Mouse (Mus musculus): ENCODE measurements at regions not wholly inside any gene's neighbourhood (a gene's known extent, or its start where the extent isn't known, plus 50 kb on each side); places are given as distances from the start of the nearest gene placed in this dataset.
"Not testable (repeated sequence)": the region's sequence is repeated elsewhere in the genome, so short reads cannot be mapped to it uniquely, and the experiment has no call there.

DNA sequence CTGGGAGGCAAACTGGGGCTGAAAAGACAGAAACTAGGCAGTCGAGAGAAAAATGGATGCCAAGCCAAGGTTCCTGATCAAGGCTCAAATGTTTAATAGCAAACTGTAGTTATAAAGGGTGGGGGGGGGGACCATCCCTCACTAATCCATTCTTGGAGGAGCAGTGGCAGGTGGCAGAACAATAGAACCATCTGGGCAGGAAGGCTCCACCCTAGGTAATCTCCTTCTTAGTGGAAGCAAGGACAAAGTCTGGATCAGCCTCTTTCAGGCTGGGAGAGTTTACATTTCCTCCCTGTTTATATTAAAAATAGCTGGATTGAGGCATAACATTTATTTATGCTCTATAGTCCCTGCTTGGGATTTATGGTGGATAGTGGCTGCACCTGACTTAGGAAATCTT, 180.8 kb downstream of the Cdh9 start:
- DNase-seq (ENCODE audit: low spot score in 2 of 2) = no peak
- intact Hi-C loops (cut with DNase I) = no loop called here

DNA sequence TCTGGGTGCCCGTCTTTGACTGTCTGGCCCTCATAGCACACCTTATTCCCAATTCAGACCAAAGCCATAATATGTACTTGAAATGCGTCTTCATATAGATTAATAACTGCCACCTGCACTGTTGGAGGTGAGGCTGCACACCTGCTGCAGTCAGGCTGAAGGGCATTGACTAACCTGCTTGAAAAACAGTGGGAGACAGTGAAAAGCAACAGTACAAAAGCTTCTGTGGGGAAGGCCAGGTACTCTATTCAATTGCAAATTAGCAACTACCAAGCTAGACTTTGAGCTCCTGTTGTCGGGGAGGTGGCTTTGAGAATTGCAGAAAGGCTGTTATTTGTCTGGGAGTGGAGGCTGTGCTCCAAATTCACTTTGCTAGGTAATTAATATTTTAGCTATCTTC, 181.4 kb downstream of the Cdh9 start:
- DNase-seq (ENCODE audit: low spot score in 2 of 2); intact Hi-C loops (cut with DNase I): not testable (repeated sequence)

DNA sequence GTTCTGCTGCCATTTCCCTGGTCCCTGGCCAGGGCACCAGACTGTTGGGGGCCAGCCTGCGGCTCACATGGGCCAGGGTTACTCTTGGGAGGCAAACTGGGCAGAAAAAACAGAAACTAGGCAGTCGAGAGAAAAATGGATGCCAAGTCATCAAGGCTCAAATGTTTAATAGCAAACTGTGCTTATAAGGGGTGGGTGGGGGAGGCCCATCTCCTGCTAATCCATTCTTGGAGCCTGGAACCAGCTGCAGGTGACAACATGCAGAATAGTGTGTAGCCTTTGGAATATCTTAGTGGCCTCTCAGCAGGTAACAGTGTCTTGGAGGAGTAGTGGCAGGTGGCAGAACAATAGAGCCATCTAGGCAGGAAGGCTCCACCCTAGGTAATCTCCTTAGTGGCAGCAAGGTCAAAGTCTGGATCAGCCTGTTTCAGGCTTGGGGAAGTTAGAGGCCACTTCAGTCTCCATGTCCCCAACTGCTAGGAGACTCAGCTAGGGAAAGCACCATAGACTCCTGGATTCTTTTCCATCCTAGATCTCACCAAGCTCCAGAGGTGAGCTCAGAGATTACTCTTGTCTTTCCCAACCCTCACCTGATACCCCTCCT, 186.5 kb downstream of the Cdh9 start:
- intact Hi-C loops (cut with DNase I) = no loop called here
- DNase-seq (ENCODE audit: low spot score in 2 of 2) = no peak

DNA sequence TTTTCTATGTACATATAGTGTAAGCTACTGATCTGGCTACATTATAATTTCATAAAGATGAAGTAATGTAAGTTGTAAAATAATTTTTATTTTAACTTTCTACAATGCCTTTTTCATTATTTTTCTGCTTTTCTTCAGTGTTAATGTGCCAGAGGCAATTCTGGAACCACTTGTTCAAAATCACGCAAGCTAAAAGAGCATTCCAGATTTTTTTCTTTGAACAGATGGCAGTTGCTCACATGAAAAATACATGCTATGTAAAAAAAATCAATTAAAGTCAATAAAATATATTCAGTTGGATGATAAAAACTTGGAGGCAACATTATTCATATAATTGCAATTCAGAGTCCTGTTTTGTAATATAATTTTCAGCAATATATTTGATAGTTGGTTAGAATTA, 194.7 kb downstream of the Cdh9 start:
- intact Hi-C loops (cut with DNase I) = no loop called here
- no peak for DNase-seq (ENCODE audit: low spot score in 2 of 2)

DNA sequence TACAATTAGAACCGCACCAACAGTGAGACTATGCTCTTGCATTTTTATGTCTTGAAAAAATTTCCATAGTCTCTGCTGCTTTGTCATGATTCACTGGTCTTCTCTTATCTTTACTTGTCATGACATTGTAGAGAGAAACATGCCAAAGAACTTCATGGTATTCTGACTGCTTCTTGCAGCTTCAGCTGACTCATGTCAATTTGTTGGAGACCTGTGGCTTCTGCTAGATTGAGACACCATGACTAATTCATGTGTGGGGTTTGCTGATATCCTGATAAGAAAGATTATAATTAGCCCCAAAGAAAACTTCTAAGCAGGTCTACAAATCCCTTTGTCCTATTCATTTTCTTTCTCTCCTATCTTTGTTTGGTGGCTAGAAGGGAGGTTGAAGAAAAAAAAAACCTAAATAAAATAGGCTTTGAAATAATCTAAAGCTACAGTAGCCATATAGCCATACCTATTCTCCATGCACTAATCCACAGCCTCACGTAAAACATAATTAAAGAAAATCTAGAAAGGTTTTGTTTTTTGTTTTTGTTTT, 204.7 kb downstream of the Cdh9 start:
- intact Hi-C loops (cut with DNase I) = no loop called here
- DNase-seq (ENCODE audit: low spot score in 2 of 2) = no peak

DNA sequence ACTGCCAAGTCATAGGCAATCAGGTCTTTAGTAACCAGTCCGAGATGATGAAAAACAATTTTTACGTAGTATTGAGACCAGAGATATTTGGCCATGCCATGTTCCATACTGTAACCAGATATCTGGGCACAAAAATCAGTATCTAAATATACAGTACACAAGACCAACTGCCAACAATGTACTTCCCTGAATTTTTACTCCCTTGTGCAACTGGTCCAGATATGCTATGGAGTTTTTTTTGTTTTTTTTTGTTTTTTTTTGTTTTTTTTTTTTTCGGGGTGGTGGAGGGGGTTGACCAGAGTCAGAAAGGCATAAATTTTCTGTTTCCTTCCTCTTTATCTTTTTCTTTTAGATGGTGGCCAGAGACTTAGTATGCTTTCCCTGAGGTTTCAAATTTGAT, 205.9 kb downstream of the Cdh9 start:
- DNase-seq (ENCODE audit: low spot score in 2 of 2) = no peak
- intact Hi-C loops (cut with DNase I) = no loop called here

DNA sequence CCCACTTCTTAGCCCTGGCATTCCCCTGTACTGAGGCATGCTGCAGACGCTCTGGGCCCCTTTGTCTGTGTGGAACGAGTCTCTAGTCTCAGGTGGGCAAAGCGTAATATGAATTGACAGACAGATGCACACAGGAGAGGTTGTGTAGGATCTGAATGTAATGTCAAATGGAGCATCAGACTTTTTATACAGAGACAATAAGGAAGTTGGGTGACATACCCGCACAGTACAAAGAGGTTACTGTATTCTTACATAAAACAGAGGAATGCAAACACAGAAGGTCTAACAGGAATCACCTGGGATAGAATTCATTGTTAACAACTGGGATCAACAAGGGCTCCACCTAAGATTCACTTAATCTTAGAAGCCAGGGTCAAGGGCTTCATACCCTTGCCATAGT, 247.3 kb downstream of the Cdh9 start:
- intact Hi-C loops (cut with DNase I); DNase-seq (ENCODE audit: low spot score in 2 of 2): not testable (repeated sequence)

DNA sequence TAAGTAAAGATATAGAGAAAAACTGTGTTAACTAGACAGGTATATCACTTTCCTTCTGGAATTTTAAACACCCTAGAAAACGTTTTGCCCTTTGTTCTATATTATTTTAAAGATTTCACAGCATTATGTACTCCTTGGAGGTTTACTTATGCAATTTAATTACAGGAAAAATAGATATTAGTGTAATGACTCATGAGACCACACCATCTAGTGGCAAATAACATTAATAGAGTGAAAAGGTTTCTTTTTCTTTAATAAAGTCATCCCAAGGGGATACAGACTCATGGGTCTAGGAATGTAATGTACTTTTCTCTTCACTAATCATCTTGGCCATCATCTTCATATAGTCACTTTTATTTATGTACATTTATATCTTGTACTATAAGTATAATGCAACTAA, 262.3 kb downstream of the Cdh9 start:
- no peak for DNase-seq (ENCODE audit: low spot score in 2 of 2)
- intact Hi-C loops (cut with DNase I) = no loop called here

DNA sequence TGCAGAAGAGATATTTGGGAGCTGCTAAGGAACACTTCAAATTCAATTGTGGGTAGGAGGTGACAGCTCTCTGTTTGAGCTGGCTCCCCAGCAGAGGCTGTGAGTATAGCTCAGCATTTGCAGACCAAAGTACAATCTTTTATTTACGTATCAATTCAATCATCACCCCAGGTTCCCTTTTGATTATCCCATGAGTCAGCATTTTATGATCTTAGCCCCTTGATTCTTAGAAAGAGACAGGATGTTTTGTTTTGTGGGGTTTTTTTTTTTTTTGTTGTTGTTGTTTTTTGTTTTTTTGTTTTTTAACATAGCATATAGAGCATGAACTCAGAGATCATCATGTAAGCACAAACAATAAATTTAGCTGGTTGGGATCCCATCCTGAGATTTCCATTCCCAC, 267.1 kb downstream of the Cdh9 start:
- DNase-seq (ENCODE audit: low spot score in 2 of 2) = no peak

DNA sequence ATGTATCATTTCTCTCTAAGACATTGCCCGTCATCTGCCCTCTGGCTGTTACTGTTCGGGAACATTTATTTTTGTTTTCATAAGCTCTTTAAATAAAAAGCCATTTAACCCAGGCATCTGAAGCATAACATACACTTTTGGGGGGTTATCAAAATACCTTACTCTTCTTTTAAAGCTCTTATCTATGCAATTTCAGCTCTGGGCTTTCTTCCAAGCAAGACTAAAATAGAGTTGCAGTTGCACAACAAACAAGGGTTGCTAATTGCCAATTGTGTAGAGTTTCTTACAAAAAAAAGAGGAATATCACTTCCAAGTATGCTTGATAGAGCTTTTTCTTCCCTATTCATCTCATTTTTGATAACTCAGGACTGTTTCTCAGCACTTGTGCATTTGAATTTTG, 277.6 kb downstream of the Cdh9 start:
- DNase-seq (ENCODE audit: low spot score in 2 of 2) = no peak
- intact Hi-C loops (cut with DNase I) = no loop called here

More for the DNA sequence above, 267.1 kb downstream of the Cdh9 start:
- intact Hi-C loops (cut with DNase I) = no loop called here

DNA sequence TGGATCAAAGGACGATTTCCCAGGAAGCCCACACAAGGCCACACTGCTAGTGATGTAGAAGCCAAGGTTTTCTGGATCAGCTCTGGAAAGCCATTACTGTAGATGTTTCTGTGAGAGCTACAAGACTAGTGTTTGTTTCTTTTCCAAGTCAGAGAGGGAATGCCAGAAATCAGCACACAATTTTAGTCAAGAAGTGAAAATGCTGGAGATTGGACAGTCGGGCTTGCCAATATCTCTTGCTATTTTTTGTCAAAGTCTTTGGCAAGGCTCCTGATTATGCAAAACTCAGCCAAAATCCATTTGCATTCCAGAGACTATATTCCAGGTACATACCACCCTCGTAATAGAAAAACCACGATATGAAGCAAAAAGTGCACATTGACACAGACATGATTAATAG, 279.3 kb downstream of the Cdh9 start:
- intact Hi-C loops (cut with DNase I) = no loop called here
- DNase-seq (ENCODE audit: low spot score in 2 of 2) = peak in 1 of 2 experiments; percentile 5

DNA sequence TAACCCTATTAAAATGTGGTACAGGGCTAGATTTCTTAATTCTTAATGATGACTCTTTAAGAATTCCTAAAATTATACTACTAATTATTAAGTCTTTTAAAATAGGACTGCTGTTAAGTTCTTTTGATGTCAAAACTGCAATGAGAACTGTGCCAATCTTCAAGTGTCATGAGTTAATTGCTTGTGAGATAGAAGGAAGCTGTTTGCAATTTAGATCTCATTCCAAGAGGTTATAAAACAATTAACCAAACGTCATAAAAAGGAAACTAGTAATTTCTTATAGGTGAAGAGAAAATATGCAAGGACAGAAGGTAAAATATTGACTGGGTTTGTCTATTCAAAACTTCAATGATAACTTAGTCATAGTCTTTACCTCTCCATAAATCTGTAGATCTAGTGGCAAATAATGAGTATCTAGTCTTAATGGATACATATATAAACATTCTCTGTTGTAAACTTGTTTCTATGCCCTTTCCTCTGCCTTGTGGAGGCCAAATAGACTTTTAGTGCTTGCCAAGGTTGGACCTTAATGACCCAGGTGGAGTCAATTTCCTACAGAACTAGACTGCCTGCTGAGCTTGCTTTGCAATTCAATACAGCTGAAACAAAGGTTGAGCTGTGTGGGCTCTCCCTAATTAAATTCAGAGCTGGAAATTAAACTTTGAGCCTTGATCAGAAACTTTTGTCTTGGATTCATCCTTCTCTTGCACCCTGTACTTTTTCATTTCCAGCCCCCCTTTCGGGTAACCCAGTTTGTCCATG, 320.5 kb downstream of the Cdh9 start:
- intact Hi-C loops (cut with DNase I) = no loop called here

DNA sequence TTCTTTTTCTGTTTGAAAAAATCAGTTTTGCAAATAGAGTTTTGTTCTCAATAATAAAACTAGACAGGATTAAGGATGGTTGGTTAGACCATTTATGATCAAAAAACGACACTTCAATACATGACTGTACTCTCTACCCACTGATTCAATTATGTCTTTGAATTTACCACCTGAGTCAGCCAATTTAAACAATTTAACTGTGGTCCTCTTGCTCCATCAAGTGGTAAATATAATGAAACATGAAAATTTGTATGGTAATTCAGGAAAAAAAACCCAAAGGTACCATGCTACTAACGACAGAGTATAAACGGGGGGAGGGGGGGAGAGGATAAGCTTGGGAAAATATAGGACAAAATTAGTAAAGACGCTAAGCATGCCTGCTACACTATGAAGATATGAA, 341.2 kb downstream of the Cdh9 start:
- DNase-seq (ENCODE audit: low spot score in 2 of 2) = no peak
- intact Hi-C loops (cut with DNase I) = loop anchor here (5.0 kb wide), 2 partner anchors 1737 to 1832 kb away; no protein-coding TSS in a partner anchor

More for the DNA sequence above, 320.5 kb downstream of the Cdh9 start:
- no peak for DNase-seq (ENCODE audit: low spot score in 2 of 2)

DNA sequence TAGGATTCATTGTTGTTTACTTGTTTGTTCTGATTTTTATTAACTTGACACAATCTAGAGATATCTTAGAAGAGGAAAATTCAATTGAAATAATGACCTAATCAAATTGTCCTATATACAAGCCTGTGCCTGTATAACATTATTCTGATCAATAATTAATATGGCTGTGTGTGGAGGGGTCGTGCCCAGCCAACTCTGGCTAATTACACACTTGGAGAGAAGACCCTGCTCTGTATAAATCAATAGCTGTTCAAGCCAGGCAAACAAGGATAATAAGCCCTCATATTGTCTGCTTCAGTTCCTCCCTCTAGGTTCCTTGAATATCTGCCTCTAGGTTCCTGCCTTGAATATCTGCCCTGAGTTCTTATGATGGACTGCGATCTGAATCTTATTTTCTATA, 355.5 kb downstream of the Cdh9 start:
- intact Hi-C loops (cut with DNase I) = no loop called here

DNA sequence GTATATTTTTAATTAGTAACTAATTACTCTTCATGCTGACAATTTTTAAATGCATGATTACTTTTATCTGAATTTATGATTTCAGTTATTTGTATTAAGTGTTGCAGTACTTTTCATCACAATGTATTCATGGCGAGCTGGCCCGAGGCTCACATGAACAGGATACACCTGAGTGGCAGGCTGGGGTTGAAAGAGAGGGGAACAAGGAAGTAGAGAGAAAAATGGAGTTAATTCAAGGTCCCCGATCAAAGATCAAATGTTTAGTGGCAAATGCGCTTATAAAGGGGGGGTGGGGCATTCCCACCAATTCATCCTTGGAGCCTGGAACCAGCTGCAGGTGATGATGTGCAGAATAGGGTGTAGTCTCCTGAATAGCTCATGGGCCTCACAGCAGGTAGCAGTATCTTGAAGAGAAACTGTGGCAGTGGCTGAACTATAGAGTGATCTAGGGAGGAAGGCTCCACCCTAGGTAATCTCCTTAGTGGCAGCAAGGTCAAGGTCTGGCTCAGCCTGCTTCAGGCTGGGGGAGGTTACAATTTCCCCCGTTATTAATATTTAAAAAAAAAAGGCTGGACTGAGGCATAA, 360.2 kb downstream of the Cdh9 start:
- no peak for DNase-seq (ENCODE audit: low spot score in 2 of 2)
- intact Hi-C loops (cut with DNase I) = no loop called here

More for the DNA sequence above, 355.5 kb downstream of the Cdh9 start:
- no peak for DNase-seq (ENCODE audit: low spot score in 2 of 2)

DNA sequence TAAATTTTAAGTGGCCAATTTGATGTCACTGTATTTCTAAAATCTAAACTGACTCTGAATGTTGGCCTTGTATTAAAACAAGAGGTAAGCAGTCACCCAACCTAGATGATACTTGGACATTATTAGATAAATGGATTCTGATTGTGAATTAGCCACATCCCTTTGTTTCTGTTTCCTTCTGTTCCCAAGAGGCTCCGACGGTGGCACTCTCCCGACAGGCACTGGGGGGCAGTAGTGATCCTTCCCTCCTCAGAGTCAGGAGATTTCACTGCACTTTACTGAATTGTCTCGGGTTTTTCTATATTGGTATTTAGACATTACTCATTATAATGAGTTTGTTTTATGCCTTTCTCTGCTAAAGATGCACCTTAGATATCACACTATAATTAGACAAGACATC, 370.4 kb downstream of the Cdh9 start:
- DNase-seq (ENCODE audit: low spot score in 2 of 2) = peak; percentile 62 to 65
- intact Hi-C loops (cut with DNase I) = no loop called here

DNA sequence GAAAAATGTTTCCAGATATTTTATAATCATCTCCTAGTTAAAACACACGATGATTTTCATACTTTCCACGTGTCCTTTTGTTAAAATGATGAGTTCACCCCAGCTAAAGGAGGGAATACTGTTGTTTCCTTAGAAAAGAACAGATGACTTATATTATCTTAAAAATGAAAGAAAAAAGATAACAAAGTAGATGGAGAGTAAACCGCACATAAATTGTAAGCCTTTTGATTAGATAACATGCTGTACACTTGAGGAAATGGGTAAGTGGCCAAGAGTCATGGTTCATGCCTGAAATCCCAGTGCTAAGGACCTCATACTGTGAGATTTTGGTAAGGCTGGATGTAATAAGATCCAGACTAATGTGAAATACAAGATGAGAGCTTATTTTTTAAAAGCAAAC, 372.6 kb downstream of the Cdh9 start:
- intact Hi-C loops (cut with DNase I) = loop anchor here (5.0 to 10.0 kb wide), 2 partner anchors 91 to 1724 kb away; no protein-coding TSS in a partner anchor
- no peak for DNase-seq (ENCODE audit: low spot score in 2 of 2)

DNA sequence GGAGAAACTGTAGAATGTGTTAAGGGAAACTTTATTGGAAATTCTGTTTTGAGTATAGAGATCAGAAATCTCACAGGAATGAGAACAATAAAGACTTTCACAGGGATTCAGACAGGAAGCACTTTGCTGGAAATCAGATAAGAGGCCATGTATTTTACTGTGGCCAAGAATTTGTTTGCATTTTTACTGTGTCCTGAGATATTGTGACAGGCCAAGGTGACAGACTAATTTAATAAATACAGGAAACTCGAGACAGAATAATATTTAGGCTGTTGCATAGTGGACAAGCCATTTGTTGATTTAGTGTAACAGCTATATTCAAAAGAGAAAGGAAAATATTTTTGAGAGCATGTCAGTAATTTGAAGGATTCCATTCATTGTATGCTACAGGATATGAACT, 407.2 kb downstream of the Cdh9 start:
- intact Hi-C loops (cut with DNase I) = no loop called here
- DNase-seq (ENCODE audit: low spot score in 2 of 2) = no peak

DNA sequence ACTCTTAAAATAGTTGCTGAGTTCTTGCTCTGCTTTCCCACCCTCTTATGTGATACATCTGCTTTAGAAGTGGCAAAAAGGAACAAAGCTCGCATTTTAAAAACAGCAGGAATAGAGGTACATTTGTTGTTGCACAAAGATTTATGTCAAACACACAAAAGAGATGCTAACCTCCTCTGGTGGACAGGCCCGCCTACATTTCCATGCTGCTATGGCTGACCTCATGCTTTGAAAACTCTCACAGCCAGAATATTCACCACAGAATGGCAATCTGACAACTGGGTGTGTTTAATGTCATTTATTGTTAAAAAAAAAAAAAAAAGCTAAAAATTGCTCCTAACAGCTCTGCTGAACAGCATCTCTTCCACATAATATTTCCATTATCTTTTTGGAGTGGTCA, 451.6 kb downstream of the Cdh9 start:
- intact Hi-C loops (cut with DNase I) = no loop called here
- no peak for DNase-seq (ENCODE audit: low spot score in 2 of 2)

DNA sequence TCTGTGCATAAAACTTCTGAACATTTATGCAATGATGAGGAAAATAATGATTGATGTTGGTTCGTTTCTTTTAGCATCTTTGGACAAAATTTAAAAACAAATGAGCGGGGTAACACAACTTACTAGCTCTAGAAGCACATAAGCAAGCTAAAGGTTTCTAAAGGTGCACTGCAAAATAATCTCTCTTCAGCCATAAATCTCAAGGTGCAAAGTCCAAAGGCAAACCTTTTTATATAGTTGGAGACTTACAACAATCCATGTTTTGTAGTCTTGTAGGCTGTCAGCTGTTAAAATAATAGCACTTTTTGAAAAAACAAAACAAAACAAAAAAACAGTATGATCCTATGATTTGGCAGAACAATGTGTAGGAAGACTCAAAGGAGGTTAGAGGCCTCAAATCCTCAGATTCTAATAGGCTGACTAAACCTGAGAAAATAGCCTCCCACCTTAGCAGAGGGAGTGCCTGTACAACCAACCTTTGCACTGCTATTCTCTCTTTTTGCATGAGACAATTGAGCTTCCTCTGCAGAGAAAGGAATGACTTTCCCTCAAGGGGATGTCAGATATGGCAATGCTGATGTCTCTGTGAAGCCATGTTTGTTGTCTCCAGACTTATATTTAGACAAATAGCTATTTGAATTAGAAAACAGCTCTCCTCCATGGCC, 452.9 kb downstream of the Cdh9 start:
- DNase-seq (ENCODE audit: low spot score in 2 of 2) = no peak
- intact Hi-C loops (cut with DNase I) = no loop called here
